Mouse (Mus musculus) bone marrow, adult 2 months (tissue): ENCODE data around the gene Ankrd24.

Source experiments
- CTCF ChIP-seq: fragments of 200-500 bp; IDR thresholded peaks from 2 replicates; pipeline ENCODE4 v1.5.1; 2011; ENCODE audit warnings: low read length, control low read depth; ENCODE audit not compliant: control insufficient read depth, insufficient read depth
- POLR2A ChIP-seq: fragments of 200-500 bp; IDR thresholded peaks from 2 replicates; pipeline ENCODE4 v1.6.1; 2011; ENCODE audit warnings: low read depth, mild to moderate bottlenecking, control low read depth, low read length, borderline replicate concordance; ENCODE audit not compliant: control insufficient read depth

GRCm38 (mm10) chr10:81626994-81627835, 1.1 kb upstream of the Ankrd24 start, which contains the start of gene Sirt6:
- TF ChIP-seq POLR2A = peak; percentile 63; the same call in 1 of the 2 replicates
- TF ChIP-seq CTCF = no peak
